Mouse (Mus musculus): ENCODE results near the gene Pelo.

Pelo gene

GRCm38 (mm10) chr13:115082339-115082738 is 7.6 kb downstream of the Pelo start:
- no peak for DNase-seq (ENCODE audit: low read depth, low spot score)
- H3K27me3 ChIP-seq (ENCODE audit: control insufficient read depth, insufficient read depth, low read length, poor library complexity, severe bottlenecking), result no peaks in the 10 kb centered on the region
- H3K36me3 ChIP-seq (ENCODE audit: control insufficient read depth, insufficient read depth, low read length, poor library complexity, severe bottlenecking), result no peaks in the 10 kb centered on the region

DNA sequence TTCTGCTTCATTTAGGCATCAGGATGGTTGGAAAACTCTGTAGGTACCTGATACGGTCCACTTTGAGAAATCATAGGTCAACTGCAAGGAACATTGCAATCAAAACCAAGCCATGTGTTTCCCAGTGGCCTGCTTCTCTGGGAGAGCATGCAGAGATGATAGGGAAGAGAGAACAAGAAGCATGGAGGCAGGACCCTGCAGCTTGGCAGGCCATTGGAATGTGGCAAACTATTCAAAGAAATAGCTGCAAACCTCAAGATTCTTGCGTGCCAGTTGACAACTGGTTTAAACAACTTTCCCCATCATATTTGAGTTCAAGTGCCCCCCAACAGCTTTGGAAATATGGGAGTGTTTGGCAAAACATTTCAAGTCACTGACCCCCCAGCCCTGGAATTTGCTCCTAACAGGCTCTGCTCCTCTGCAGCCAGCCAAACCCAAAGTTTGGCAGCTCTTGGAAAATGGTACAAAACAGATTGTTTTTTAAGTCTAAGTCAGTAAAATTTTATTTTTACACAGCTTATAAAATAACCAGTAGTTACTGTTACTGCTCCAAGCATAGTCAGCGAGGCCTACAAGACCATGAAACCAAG is 9.9 kb downstream of the Pelo start:
- no peak for DNase-seq (ENCODE audit: low read depth, low spot score)
- no peaks in the 10 kb centered on the region for H3K27me3 ChIP-seq (ENCODE audit: control insufficient read depth, insufficient read depth, low read length, poor library complexity, severe bottlenecking)
- no peaks in the 10 kb centered on the region for H3K36me3 ChIP-seq (ENCODE audit: control insufficient read depth, insufficient read depth, low read length, poor library complexity, severe bottlenecking)

- Histone ChIP-seq H3K27me3 (ENCODE audit: control insufficient read depth, insufficient read depth, low read length, poor library complexity, severe bottlenecking) (no peaks in the 10 kb centered on the region), H3K36me3 (ENCODE audit: control insufficient read depth, insufficient read depth, low read length, poor library complexity, severe bottlenecking) (no peaks in the 10 kb centered on the region)
- no peak for DNase-seq (ENCODE audit: low read depth, low spot score)
These were observed 10.8 kb downstream of the Pelo start for GRCm38 (mm10) chr13:115078997-115079685.

- Histone ChIP-seq H3K27me3 (ENCODE audit: control insufficient read depth, insufficient read depth, low read length, poor library complexity, severe bottlenecking) (no peaks in the 10 kb centered on the region), H3K36me3 (ENCODE audit: control insufficient read depth, insufficient read depth, low read length, poor library complexity, severe bottlenecking) (no peaks in the 10 kb centered on the region)
- DNase-seq (ENCODE audit: low read depth, low spot score), result no peak
These were observed 12.4 kb downstream of the Pelo start for GRCm38 (mm10) chr13:115077346-115078134.

GRCm38 (mm10) chr13:115072386-115072785 is 17.6 kb downstream of the Pelo start:
- no peaks in the 10 kb centered on the region for H3K36me3 ChIP-seq (ENCODE audit: control insufficient read depth, insufficient read depth, low read length, poor library complexity, severe bottlenecking)
- H3K27me3 ChIP-seq (ENCODE audit: control insufficient read depth, insufficient read depth, low read length, poor library complexity, severe bottlenecking), result no peaks in the 10 kb centered on the region; the same call in 1 of the 2 replicates
- DNase-seq (ENCODE audit: low read depth, low spot score), result no peak

DNA sequence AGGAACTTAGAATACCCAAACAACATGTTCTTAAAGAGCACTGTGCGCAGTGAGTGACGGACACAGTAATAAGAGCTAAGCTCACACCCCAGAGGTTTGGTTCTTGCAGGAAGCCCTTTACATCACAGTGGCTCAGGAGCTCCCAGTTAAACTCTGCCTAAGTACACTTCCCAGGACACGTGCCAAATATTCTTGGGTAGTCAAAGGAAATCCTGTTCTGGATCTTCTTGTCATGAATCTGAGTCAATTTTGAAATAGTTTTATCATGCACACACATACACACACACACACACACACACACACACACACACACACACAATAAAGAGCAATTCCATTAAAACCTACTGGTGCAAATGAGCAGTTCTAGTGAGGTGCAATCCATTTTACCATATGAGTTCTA is 18.6 kb downstream of the Pelo start:
- no peak for DNase-seq (ENCODE audit: low read depth, low spot score)
- no peaks in the 10 kb centered on the region for H3K36me3 ChIP-seq (ENCODE audit: control insufficient read depth, insufficient read depth, low read length, poor library complexity, severe bottlenecking)
- no peaks in the 10 kb centered on the region; the same call in 1 of the 2 replicates for H3K27me3 ChIP-seq (ENCODE audit: control insufficient read depth, insufficient read depth, low read length, poor library complexity, severe bottlenecking)

GRCm38 (mm10) chr13:115067968-115068330 is 22.0 kb downstream of the Pelo start:
- no peaks in the 10 kb centered on the region for H3K36me3 ChIP-seq (ENCODE audit: control insufficient read depth, insufficient read depth, low read length, poor library complexity, severe bottlenecking)
- no peak for DNase-seq (ENCODE audit: low read depth, low spot score)
- no peaks in the 10 kb centered on the region; the same call in 1 of the 2 replicates for H3K27me3 ChIP-seq (ENCODE audit: control insufficient read depth, insufficient read depth, low read length, poor library complexity, severe bottlenecking)

- no peak for DNase-seq (ENCODE audit: low read depth, low spot score)
- no peaks in the 10 kb centered on the region for H3K36me3 ChIP-seq (ENCODE audit: control insufficient read depth, insufficient read depth, low read length, poor library complexity, severe bottlenecking)
These were observed 22.5 kb downstream of the Pelo start for GRCm38 (mm10) chr13:115067324-115067967.

GRCm38 (mm10) chr13:115057555-115057954 is 32.4 kb downstream of the Pelo start:
- no peaks in the 10 kb centered on the region for H3K36me3 ChIP-seq (ENCODE audit: control insufficient read depth, insufficient read depth, low read length, poor library complexity, severe bottlenecking)
- no peaks in the 10 kb centered on the region for H3K27me3 ChIP-seq (ENCODE audit: control insufficient read depth, insufficient read depth, low read length, poor library complexity, severe bottlenecking)
- DNase-seq (ENCODE audit: low read depth, low spot score), result no peak

More at GRCm38 (mm10) chr13:115067324-115067967, 22.5 kb downstream of the Pelo start:
- no peaks in the 10 kb centered on the region; the same call in 1 of the 2 replicates for H3K27me3 ChIP-seq (ENCODE audit: control insufficient read depth, insufficient read depth, low read length, poor library complexity, severe bottlenecking)

GRCm38 (mm10) chr13:115054783-115055182 is 35.2 kb downstream of the Pelo start:
- DNase-seq (ENCODE audit: low read depth, low spot score), result no peak
- H3K36me3 ChIP-seq (ENCODE audit: control insufficient read depth, insufficient read depth, low read length, poor library complexity, severe bottlenecking), result no peaks in the 10 kb centered on the region
- no peaks in the 10 kb centered on the region for H3K27me3 ChIP-seq (ENCODE audit: control insufficient read depth, insufficient read depth, low read length, poor library complexity, severe bottlenecking)

GRCm38 (mm10) chr13:115052568-115052967 is 37.4 kb downstream of the Pelo start:
- Histone ChIP-seq H3K36me3 (ENCODE audit: control insufficient read depth, insufficient read depth, low read length, poor library complexity, severe bottlenecking) (no peaks in the 10 kb centered on the region), H3K27me3 (ENCODE audit: control insufficient read depth, insufficient read depth, low read length, poor library complexity, severe bottlenecking) (no peaks in the 10 kb centered on the region)
- DNase-seq (ENCODE audit: low read depth, low spot score), result no peak

GRCm38 (mm10) chr13:115050660-115051559 is 39.1 kb downstream of the Pelo start:
- H3K27me3 ChIP-seq (ENCODE audit: control insufficient read depth, insufficient read depth, low read length, poor library complexity, severe bottlenecking), result no peaks in the 10 kb centered on the region
- no peak for DNase-seq (ENCODE audit: low read depth, low spot score)
- no peaks in the 10 kb centered on the region for H3K36me3 ChIP-seq (ENCODE audit: control insufficient read depth, insufficient read depth, low read length, poor library complexity, severe bottlenecking)

- Histone ChIP-seq H3K36me3 (ENCODE audit: control insufficient read depth, insufficient read depth, low read length, poor library complexity, severe bottlenecking) (no peaks in the 10 kb centered on the region), H3K27me3 (ENCODE audit: control insufficient read depth, insufficient read depth, low read length, poor library complexity, severe bottlenecking) (no peaks in the 10 kb centered on the region)
- DNase-seq (ENCODE audit: low read depth, low spot score), result no peak
These were observed 47.3 kb downstream of the Pelo start for GRCm38 (mm10) chr13:115042652-115043051.

All from splenic B cell, adult 2 months (primary cell).